Mouse (Mus musculus): ENCODE measurements at regions not wholly inside any gene's neighbourhood (a gene's known extent, or its start where the extent isn't known, plus 50 kb on each side); places are given as distances from the start of the nearest gene placed in this dataset.

GRCm38 (mm10) chr14:73453164-73453563, 56.7 kb upstream of the Med4 start:
- H3K27me3 ChIP-seq (ENCODE audit: insufficient read depth, low read length) = no peaks in the 10 kb centered on the region
- DNase-seq = no peak
- WGBS (ENCODE audit: insufficient replicate concordance) = 59% methylated on average over 12 of the region's 12 CpGs
- peak overlapping the region; percentile 57; the same call in 1 of the 2 replicates for H3K27ac ChIP-seq (ENCODE audit: low read depth)
- H3K4me1 ChIP-seq (ENCODE audit: insufficient read depth) = peaks cover 7% of the 10 kb centered on the region
- TF ChIP-seq CTCF (IDR thresholded peaks at IDR 0.05; ENCODE audit: low read depth) (no peak), EP300 (IDR thresholded peaks at IDR 0.05; ENCODE audit: low read depth) (no peak)
- no peaks in the 10 kb centered on the region for H3K9me3 ChIP-seq (ENCODE audit: low read length)
- H3K4me2 ChIP-seq (ENCODE audit: low read depth, low read length) = 0 out of 2 replicates have a peak overlapping the region, but pooled peaks have one; percentile 3
- no peaks in the 10 kb centered on the region for H3K36me3 ChIP-seq (replicated peaks; ENCODE audit: insufficient read depth, low read length)
- H3K9ac ChIP-seq (replicated peaks) = no peak overlapping the region
- ATAC-seq = 0 out of 2 replicates have a peak, but pooled peaks have one; percentile 38
- no peak overlapping the region for H3K4me3 ChIP-seq (ENCODE audit: low read depth, low read length)

- WGBS (ENCODE audit: insufficient replicate concordance) = 55% methylated on average over 7 of the region's 7 CpGs
- H3K4me2 ChIP-seq (ENCODE audit: low read depth, low read length) = 0 out of 2 replicates have a peak overlapping the region, but pooled peaks have one; percentile 3
- H3K9me3 ChIP-seq (ENCODE audit: low read length) = no peaks in the 10 kb centered on the region
- no peak overlapping the region for H3K9ac ChIP-seq (replicated peaks)
- H3K4me3 ChIP-seq (ENCODE audit: low read depth, low read length) = no peak overlapping the region
- ATAC-seq (peak; percentile 29; the same call in 1 of the 2 replicates), DNase-seq (no peak)
- H3K27me3 ChIP-seq (ENCODE audit: insufficient read depth, low read length) = no peaks in the 10 kb centered on the region
- no peaks in the 10 kb centered on the region for H3K36me3 ChIP-seq (replicated peaks; ENCODE audit: insufficient read depth, low read length)
- H3K4me1 ChIP-seq (ENCODE audit: insufficient read depth) = peaks cover 7% of the 10 kb centered on the region
- TF ChIP-seq CTCF (IDR thresholded peaks at IDR 0.05; ENCODE audit: low read depth) (no peak), EP300 (IDR thresholded peaks at IDR 0.05; ENCODE audit: low read depth) (no peak)
- peak overlapping the region; percentile 57; the same call in 1 of the 2 replicates for H3K27ac ChIP-seq (ENCODE audit: low read depth)
These were observed 57.3 kb upstream of the Med4 start for GRCm38 (mm10) chr14:73452321-73453082.

GRCm38 (mm10) chr14:73451291-73452045, 58.4 kb upstream of the Med4 start:
- TF ChIP-seq EP300 (IDR thresholded peaks at IDR 0.05; ENCODE audit: low read depth) (no peak), CTCF (IDR thresholded peaks at IDR 0.05; ENCODE audit: low read depth) (no peak)
- ATAC-seq (no peak), DNase-seq (no peak)
- Histone ChIP-seq H3K9me3 (ENCODE audit: low read length) (no peaks in the 10 kb centered on the region), H3K36me3 (replicated peaks; ENCODE audit: insufficient read depth, low read length) (no peaks in the 10 kb centered on the region), H3K4me3 (ENCODE audit: low read depth, low read length) (no peak overlapping the region), H3K27me3 (ENCODE audit: insufficient read depth, low read length) (no peaks in the 10 kb centered on the region), H3K27ac (ENCODE audit: low read depth) (no peak overlapping the region), H3K9ac (replicated peaks) (no peak overlapping the region), H3K4me2 (ENCODE audit: low read depth, low read length) (no peak overlapping the region), H3K4me1 (ENCODE audit: insufficient read depth) (peaks cover 7% of the 10 kb centered on the region)
- WGBS (ENCODE audit: insufficient replicate concordance) = 63% methylated on average over 9 of the region's 9 CpGs

DNA sequence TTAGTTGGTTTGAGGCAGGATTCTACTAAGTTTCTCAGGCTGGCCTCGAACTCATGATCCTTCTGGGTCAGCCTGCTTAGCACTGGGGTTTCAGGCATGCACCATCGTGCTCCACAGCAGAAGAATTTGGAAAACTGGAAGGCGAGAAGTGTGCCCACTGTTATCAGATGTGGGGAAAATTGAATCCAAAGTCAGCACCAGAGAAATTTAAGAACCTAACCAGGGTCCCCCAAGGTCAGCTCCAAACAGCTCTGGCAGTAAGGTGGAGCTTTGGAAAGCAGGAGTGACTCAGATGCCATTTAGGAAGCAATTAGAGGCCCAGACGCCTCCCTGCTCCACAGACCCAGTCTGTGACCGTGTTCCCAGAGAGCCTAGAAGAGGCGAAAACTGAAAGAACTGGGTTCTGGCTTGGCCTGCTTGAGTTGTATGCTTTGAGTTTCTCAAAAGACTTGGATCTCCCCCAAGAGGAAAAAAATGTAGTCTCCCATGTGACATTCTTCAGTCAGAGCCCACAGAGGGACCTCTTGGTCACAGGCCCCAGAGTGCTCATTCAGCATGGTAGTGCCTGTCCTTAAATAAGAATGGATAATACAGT, 59.8 kb upstream of the Med4 start:
- Histone ChIP-seq H3K4me3 (ENCODE audit: low read depth, low read length) (no peak overlapping the region), H3K36me3 (replicated peaks; ENCODE audit: insufficient read depth, low read length) (no peaks in the 10 kb centered on the region), H3K27ac (ENCODE audit: low read depth) (no peak overlapping the region), H3K4me1 (ENCODE audit: insufficient read depth) (peaks cover 20% of the 10 kb centered on the region), H3K27me3 (ENCODE audit: insufficient read depth, low read length) (no peaks in the 10 kb centered on the region), H3K9ac (replicated peaks) (no peak overlapping the region), H3K9me3 (ENCODE audit: low read length) (no peaks in the 10 kb centered on the region), H3K4me2 (ENCODE audit: low read depth, low read length) (no peak overlapping the region)
- ATAC-seq (no peak), DNase-seq (no peak)
- WGBS (ENCODE audit: insufficient replicate concordance) = 78% methylated on average over 6 of the region's 6 CpGs
- TF ChIP-seq EP300 (IDR thresholded peaks at IDR 0.05; ENCODE audit: low read depth) (no peak), CTCF (IDR thresholded peaks at IDR 0.05; ENCODE audit: low read depth) (no peak)

DNA sequence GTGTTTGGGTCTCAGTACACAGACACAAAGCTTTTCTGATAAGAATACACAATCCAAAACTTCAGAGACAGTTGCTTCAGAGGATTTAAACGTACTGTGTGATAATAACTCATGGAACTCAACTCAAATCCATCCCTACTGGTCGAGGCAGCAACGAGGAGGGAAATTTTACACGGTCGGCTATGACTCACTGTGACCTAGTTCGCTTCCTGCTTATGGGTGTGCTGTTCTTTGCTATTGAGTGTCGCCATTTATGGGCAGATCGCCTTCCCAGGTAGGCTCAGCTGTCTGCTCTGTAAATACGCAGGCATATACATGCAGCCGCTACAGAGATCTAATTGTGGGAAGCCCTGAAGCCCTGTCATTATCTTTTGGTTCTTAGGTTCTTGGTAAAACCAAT, 60.7 kb upstream of the Med4 start:
- no peaks in the 10 kb centered on the region for H3K9me3 ChIP-seq (ENCODE audit: low read length)
- no peak for ATAC-seq
- 75% methylated on average over 10 of the region's 10 CpGs for WGBS (ENCODE audit: insufficient replicate concordance)

More for the DNA sequence above, 60.7 kb upstream of the Med4 start:
- DNase-seq = no peak
- Histone ChIP-seq H3K4me1 (ENCODE audit: insufficient read depth) (peaks cover 25% of the 10 kb centered on the region), H3K36me3 (replicated peaks; ENCODE audit: insufficient read depth, low read length) (no peaks in the 10 kb centered on the region), H3K27me3 (ENCODE audit: insufficient read depth, low read length) (no peaks in the 10 kb centered on the region), H3K4me2 (ENCODE audit: low read depth, low read length) (no peak overlapping the region), H3K27ac (ENCODE audit: low read depth) (no peak overlapping the region), H3K4me3 (ENCODE audit: low read depth, low read length) (no peak overlapping the region), H3K9ac (replicated peaks) (no peak overlapping the region)
- TF ChIP-seq EP300 (IDR thresholded peaks at IDR 0.05; ENCODE audit: low read depth) (no peak), CTCF (IDR thresholded peaks at IDR 0.05; ENCODE audit: low read depth) (no peak)
